Mouse (Mus musculus) lung, postnatal 25 days (tissue): Measurements from ENCODE around the gene Slc25a22.
"Not testable (repeated sequence)": the region's sequence is repeated elsewhere in the genome, so short reads cannot be mapped to it uniquely, and the experiment has no call there.

ENCODE experiments used
- DNase-seq: peaks from one replicate; pipeline ENCODE4 v3.0.0; 2022; ENCODE audit warnings: low spot score

Gene Slc25a22

GRCm38 (mm10) chr7:141413809-141414584 is 23.7 kb downstream of the Slc25a22 start, which contains the start of gene Gatd1:
Gatd1 (minus strand) TSS chr7:141414136.
- peak; percentile 99 for DNase-seq

- no peak for DNase-seq
Measured at GRCm38 (mm10) chr7:141413331-141413730, 24.4 kb downstream of the Slc25a22 start.

GRCm38 (mm10) chr7:141411667-141412066 is 26.0 kb downstream of the Slc25a22 start:
- no peak for DNase-seq

GRCm38 (mm10) chr7:141410631-141411030 is 27.1 kb downstream of the Slc25a22 start:
- no peak for DNase-seq

- DNase-seq, result peak; percentile 88
Measured at GRCm38 (mm10) chr7:141408833-141409232, 28.9 kb downstream of the Slc25a22 start.

- DNase-seq, result not testable (repeated sequence)
Measured at GRCm38 (mm10) chr7:141407670-141408069, 30.0 kb downstream of the Slc25a22 start.

- no peak for DNase-seq
Measured at GRCm38 (mm10) chr7:141405466-141405865, 32.2 kb downstream of the Slc25a22 start.

- peak; percentile 63 for DNase-seq
Measured at GRCm38 (mm10) chr7:141403305-141403704, 34.4 kb downstream of the Slc25a22 start.

GRCm38 (mm10) chr7:141395348-141395747 is 42.3 kb downstream of the Slc25a22 start:
- no peak for DNase-seq

- DNase-seq, result peak; percentile 63
Measured at GRCm38 (mm10) chr7:141394771-141395170, 42.9 kb downstream of the Slc25a22 start.

GRCm38 (mm10) chr7:141394158-141394557 is 43.5 kb downstream of the Slc25a22 start:
- no peak for DNase-seq

- peak; percentile 38 for DNase-seq
Measured at GRCm38 (mm10) chr7:141392552-141393222, 45.0 kb downstream of the Slc25a22 start.

- DNase-seq, result peak; percentile 98
Measured at GRCm38 (mm10) chr7:141391625-141392551, 45.8 kb downstream of the Slc25a22 start, which contains the start of gene Taldo1. Taldo1 (plus strand) TSS chr7:141392199.

- DNase-seq, result no peak
Measured at GRCm38 (mm10) chr7:141390326-141391259, 47.1 kb downstream of the Slc25a22 start.

- DNase-seq, result no peak
Measured at GRCm38 (mm10) chr7:141388487-141389109, 49.1 kb downstream of the Slc25a22 start.

- DNase-seq, result no peak
Measured at GRCm38 (mm10) chr7:141387807-141388486, 49.7 kb downstream of the Slc25a22 start.

GRCm38 (mm10) chr7:141381068-141381835 is 56.4 kb downstream of the Slc25a22 start:
- no peak for DNase-seq
